Mouse (Mus musculus) hindbrain, embryonic 13.5 days (tissue): ENCODE results near the gene Slc25a38. TPM values are rescaled to one million over a fixed set of nuclear protein-coding genes. Genes with fewer than 3 reads are reported as not detected.

Experiments used
- ATAC-seq: fragments of 200-750 bp; cut with Nextera tagmentation; 2 replicates; pipeline ENCODE4 v1.8.0; 2017; ENCODE audit warnings: moderate TSS enrichment; ENCODE audit not compliant: low FRiP score
- H3K27ac ChIP-seq: fragments of 300-500 bp; sonication (generic); 2 replicates; pipeline ENCODE4 v1.5.1; 2015; ENCODE audit warnings: inconsistent platforms, mild to moderate bottlenecking, moderate library complexity
- H3K27me3 ChIP-seq: fragments of 300-500 bp; sonication (generic); 2 replicates; pipeline ENCODE4 v1.6.1; 2015; ENCODE audit warnings: mild to moderate bottlenecking, inconsistent platforms
- H3K36me3 ChIP-seq: fragments of 300-500 bp; sonication (generic); 2 replicates; pipeline ENCODE4 v1.6.1; 2015; ENCODE audit warnings: mild to moderate bottlenecking, inconsistent platforms
- H3K4me1 ChIP-seq: fragments of 300-500 bp; sonication (generic); replicated peaks from 2 replicates; pipeline ENCODE4 v1.6.1; 2015; ENCODE audit warnings: inconsistent platforms
- H3K4me2 ChIP-seq: fragments of 300-500 bp; sonication (generic); 2 replicates; pipeline ENCODE4 v1.6.1; 2015; ENCODE audit warnings: inconsistent platforms, mild to moderate bottlenecking, moderate library complexity
- H3K4me3 ChIP-seq: fragments of 300-500 bp; sonication (generic); 2 replicates; pipeline ENCODE4 v1.5.1; 2015; ENCODE audit warnings: mild to moderate bottlenecking, inconsistent platforms
- H3K9ac ChIP-seq: fragments of 300-500 bp; sonication (generic); 2 replicates; pipeline ENCODE4 v1.6.1; 2015; ENCODE audit warnings: mild to moderate bottlenecking, inconsistent platforms
- H3K9me3 ChIP-seq: fragments of 300-500 bp; sonication (generic); 2 replicates; pipeline ENCODE4 v1.6.1; 2016; ENCODE audit warnings: inconsistent platforms
- WGBS: fragments of 180-500 bp; shearing (Covaris S2); methylation state at CpG from one replicate; pipeline ENCODE4 v1.1.7; 2015; 5-methylcytosine and 5-hydroxymethylcytosine counted together
- polyA plus RNA-seq: library from polyadenylated mRNA; unstranded; fragments of >200 nt; fragmentation: Nextera tagmentation; extraction: Ambion mirVana; gene quantifications from 2 replicates; pipeline ENCODE4 v1.2.1, GENCODE M21; 2015

The Slc25a38 gene
- 35.5 and 42.2 TPM in 2 replicates for polyA plus RNA-seq

GRCm38 (mm10) chr9:120110211-120111018 lies at the start of gene Slc25a38:
Gene Slc25a38 (plus strand): TSS chr9:120110374.
- no peaks in the 10 kb centered on the region for H3K9me3 ChIP-seq
- H3K4me3 ChIP-seq: peak within 1 kb of the TSS; percentile 81
- ATAC-seq: peak; percentile 98
- peak within 1 kb of the TSS; percentile 97 for H3K27ac ChIP-seq
- no peaks in the 10 kb centered on the region for H3K27me3 ChIP-seq
- no peaks in the 10 kb centered on the region for H3K36me3 ChIP-seq
- 1% methylated on average over 62 of the region's 62 CpGs for WGBS
- peaks cover 9% of the 10 kb centered on the region for H3K4me1 ChIP-seq
- H3K4me2 ChIP-seq: peak within 1 kb of the TSS; percentile 68
- H3K9ac ChIP-seq: peak within 1 kb of the TSS; percentile 88

GRCm38 (mm10) chr9:120064317-120064716 lies 45.9 kb upstream of the Slc25a38 start:
- no peaks in the 10 kb centered on the region for H3K9me3 ChIP-seq
- H3K27me3 ChIP-seq: no peaks in the 10 kb centered on the region
- H3K4me2 ChIP-seq: no peak overlapping the region
- no peak for ATAC-seq
- H3K9ac ChIP-seq: no peak overlapping the region
- H3K27ac ChIP-seq: no peak overlapping the region
- H3K36me3 ChIP-seq: no peaks in the 10 kb centered on the region
- H3K4me1 ChIP-seq: no peaks in the 10 kb centered on the region
- no peak overlapping the region for H3K4me3 ChIP-seq
- WGBS: 83% methylated on average over 4 of the region's 4 CpGs

DNA sequence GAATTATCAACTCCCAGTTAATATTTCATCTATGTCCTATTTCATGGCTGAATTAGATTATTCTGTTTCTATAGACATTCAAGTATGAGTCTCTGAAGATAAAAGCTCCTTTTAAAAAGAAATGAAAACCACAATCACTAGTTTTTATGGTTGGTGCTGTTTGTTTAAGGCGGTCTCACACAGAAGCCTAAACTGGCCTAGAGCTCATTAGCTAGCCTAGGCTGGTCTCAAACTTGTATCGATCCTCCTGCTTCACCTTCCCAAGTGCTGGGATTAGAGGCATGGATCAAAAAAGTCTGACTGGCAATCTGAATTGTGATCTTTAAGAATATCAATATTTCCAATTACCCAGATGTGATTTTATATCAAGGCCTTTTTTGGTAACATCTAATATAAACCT lies 42.6 kb upstream of the Slc25a38 start:
- WGBS: 90% methylated on average over 2 of the region's 2 CpGs
- H3K9ac ChIP-seq: no peak overlapping the region
- no peaks in the 10 kb centered on the region for H3K9me3 ChIP-seq
- no peak overlapping the region for H3K4me3 ChIP-seq
- no peak overlapping the region for H3K4me2 ChIP-seq
- H3K27ac ChIP-seq: no peak overlapping the region
- no peaks in the 10 kb centered on the region; the same call in 1 of the 2 replicates for H3K27me3 ChIP-seq
- H3K4me1 ChIP-seq: no peaks in the 10 kb centered on the region
- ATAC-seq: no peak
- no peaks in the 10 kb centered on the region for H3K36me3 ChIP-seq

GRCm38 (mm10) chr9:120068047-120068446 lies 42.1 kb upstream of the Slc25a38 start:
- 70% methylated on average over 10 of the region's 10 CpGs for WGBS
- H3K4me3 ChIP-seq: no peak overlapping the region
- H3K27me3 ChIP-seq: no peaks in the 10 kb centered on the region; the same call in 1 of the 2 replicates
- no peaks in the 10 kb centered on the region for H3K9me3 ChIP-seq
- no peak overlapping the region for H3K27ac ChIP-seq
- no peak overlapping the region for H3K4me2 ChIP-seq
- no peak overlapping the region for H3K9ac ChIP-seq
- no peaks in the 10 kb centered on the region for H3K36me3 ChIP-seq
- no peak for ATAC-seq
- no peaks in the 10 kb centered on the region for H3K4me1 ChIP-seq

DNA sequence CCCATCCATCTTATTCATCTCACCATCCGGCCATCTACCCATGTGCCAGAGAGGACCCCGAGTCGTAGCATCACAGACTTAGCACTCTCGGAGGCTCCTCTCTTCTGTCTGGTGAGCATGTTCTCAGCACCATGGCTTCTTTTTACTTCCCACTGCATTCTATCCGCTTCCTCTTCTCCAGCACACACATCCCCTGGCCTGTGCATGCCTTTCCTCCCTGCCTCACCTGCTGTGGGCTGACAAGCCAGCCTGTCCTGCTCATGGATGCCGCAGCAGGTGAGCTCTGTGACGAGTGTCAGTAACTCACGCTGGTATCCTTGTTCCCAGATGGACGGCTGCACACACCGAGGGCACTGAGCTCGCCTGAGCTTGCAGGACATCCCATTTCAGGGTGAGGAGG lies 40.4 kb upstream of the Slc25a38 start, which contains the start of gene Cx3cr1:
Cx3cr1 (minus strand) TSS at position 101 of the 400 bp plus-strand sequence.
- ATAC-seq: no peak
- Histone ChIP-seq H3K36me3 (no peaks in the 10 kb centered on the region), H3K4me1 (no peaks in the 10 kb centered on the region), H3K27ac (no peak within 1 kb of the TSS), H3K9ac (no peak within 1 kb of the TSS), H3K9me3 (no peaks in the 10 kb centered on the region), H3K4me2 (no peak within 1 kb of the TSS), H3K27me3 (no peaks in the 10 kb centered on the region; the same call in 1 of the 2 replicates), H3K4me3 (no peak within 1 kb of the TSS)
- 86% methylated on average over 11 of the region's 11 CpGs for WGBS

DNA sequence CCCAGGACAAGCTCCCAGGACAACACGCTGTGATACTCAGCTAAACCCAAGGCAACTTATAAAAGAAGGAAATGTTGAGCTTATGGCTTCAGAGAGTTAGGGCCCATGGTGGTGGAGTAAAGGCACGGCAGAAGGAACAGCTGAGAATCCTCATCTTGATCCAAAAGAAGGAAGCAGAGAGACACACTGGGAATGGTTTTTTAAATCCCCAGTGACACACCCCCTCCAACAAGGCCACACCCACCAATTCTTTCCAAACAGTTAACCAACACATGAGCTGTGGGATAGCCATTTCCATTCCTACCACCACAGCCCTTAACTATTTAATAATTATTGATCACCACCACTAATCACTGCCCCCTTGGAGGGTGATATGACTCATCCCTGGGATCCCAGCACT lies 38.9 kb upstream of the Slc25a38 start:
- WGBS: 88% methylated on average over 2 of the region's 2 CpGs

GRCm38 (mm10) chr9:120073169-120073568 lies 37.0 kb upstream of the Slc25a38 start:
- no peaks in the 10 kb centered on the region for H3K9me3 ChIP-seq
- H3K4me1 ChIP-seq: no peaks in the 10 kb centered on the region
- no peaks in the 10 kb centered on the region; the same call in 1 of the 2 replicates for H3K27me3 ChIP-seq
- H3K4me3 ChIP-seq: no peak overlapping the region
- H3K27ac ChIP-seq: no peak overlapping the region
- no peak overlapping the region for H3K9ac ChIP-seq
- no peak for ATAC-seq
- 34% methylated on average over 3 of the region's 3 CpGs for WGBS
- H3K36me3 ChIP-seq: no peaks in the 10 kb centered on the region
- no peak overlapping the region for H3K4me2 ChIP-seq

More for the DNA sequence above, 38.9 kb upstream of the Slc25a38 start:
- H3K4me3 ChIP-seq: no peak overlapping the region
- no peak overlapping the region for H3K9ac ChIP-seq
- no peak overlapping the region for H3K27ac ChIP-seq
- no peak for ATAC-seq
- H3K9me3 ChIP-seq: no peaks in the 10 kb centered on the region
- no peaks in the 10 kb centered on the region; the same call in 1 of the 2 replicates for H3K27me3 ChIP-seq
- no peak overlapping the region for H3K4me2 ChIP-seq
- no peaks in the 10 kb centered on the region for H3K36me3 ChIP-seq
- H3K4me1 ChIP-seq: no peaks in the 10 kb centered on the region

- WGBS: 90% methylated on average over 7 of the region's 7 CpGs
- no peaks in the 10 kb centered on the region; the same call in 1 of the 2 replicates for H3K27me3 ChIP-seq
- ATAC-seq: no peak
- no peak overlapping the region for H3K9ac ChIP-seq
- no peak overlapping the region for H3K4me2 ChIP-seq
- H3K4me1 ChIP-seq: no peaks in the 10 kb centered on the region
- no peaks in the 10 kb centered on the region for H3K36me3 ChIP-seq
- H3K27ac ChIP-seq: no peak overlapping the region
- H3K4me3 ChIP-seq: no peak overlapping the region
- H3K9me3 ChIP-seq: no peaks in the 10 kb centered on the region
These were observed 35.7 kb upstream of the Slc25a38 start for GRCm38 (mm10) chr9:120074516-120074915.

- Histone ChIP-seq H3K27ac (no peak overlapping the region), H3K4me1 (no peaks in the 10 kb centered on the region), H3K4me2 (no peak overlapping the region), H3K27me3 (no peaks in the 10 kb centered on the region), H3K4me3 (no peak overlapping the region), H3K36me3 (no peaks in the 10 kb centered on the region), H3K9me3 (no peaks in the 10 kb centered on the region), H3K9ac (no peak overlapping the region)
- 77% methylated on average over 3 of the region's 3 CpGs for WGBS
- no peak for ATAC-seq
These were observed 31.9 kb upstream of the Slc25a38 start for GRCm38 (mm10) chr9:120078241-120078640.

DNA sequence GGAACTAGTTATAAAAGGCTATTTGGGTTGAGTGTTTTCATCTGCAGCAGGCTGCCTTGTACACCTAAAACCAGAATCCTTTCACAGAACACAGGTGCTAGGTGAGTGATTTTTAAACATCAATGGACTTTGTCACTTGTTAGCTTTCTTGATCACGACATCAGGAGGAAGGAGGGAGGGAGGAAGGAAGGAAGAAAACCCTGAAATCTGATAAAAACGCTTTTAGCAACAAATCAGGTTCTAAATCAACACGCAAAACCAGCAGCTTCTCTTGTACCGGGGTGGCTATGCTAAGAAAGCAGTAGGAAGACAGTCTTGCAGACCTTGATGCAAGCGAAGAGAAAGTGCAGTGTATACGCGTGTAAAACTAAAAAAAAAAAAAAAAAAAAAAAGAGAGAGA lies 30.3 kb upstream of the Slc25a38 start:
- Histone ChIP-seq H3K4me3 (no peak overlapping the region), H3K4me2 (no peak overlapping the region), H3K4me1 (no peaks in the 10 kb centered on the region), H3K9me3 (no peaks in the 10 kb centered on the region), H3K27ac (no peak overlapping the region), H3K36me3 (no peaks in the 10 kb centered on the region), H3K9ac (no peak overlapping the region), H3K27me3 (no peaks in the 10 kb centered on the region)
- ATAC-seq: no peak
- 86% methylated on average over 7 of the region's 7 CpGs for WGBS

DNA sequence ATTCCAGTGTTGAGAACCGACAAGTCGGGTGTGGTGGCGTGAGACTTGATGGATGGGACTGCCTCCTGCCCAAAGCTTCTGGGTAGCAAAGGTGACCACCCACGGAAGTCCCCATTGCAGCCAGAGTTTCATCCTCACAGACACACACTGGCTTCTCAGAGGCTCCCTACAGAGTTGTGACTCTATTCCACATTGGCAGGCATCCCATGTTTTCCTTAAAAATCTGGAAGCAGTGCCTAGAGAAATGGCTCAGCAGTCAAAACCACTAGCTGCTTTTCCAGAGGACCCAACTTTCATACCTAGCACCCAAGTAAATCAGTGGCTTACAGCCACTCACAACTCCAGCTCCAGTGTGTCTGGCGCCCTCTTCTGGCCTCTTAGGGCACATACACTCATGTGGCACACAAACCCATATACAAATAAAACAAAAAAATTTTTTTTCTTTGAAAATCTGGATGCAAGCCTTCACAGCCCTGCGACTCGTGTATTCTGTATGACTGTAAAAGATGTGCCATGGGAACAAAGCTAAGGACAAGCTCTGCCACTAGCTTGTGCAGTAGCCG lies 29.5 kb upstream of the Slc25a38 start:
- Histone ChIP-seq H3K27me3 (no peaks in the 10 kb centered on the region), H3K9me3 (no peaks in the 10 kb centered on the region), H3K4me3 (no peak overlapping the region), H3K27ac (no peak overlapping the region), H3K9ac (no peak overlapping the region), H3K36me3 (no peaks in the 10 kb centered on the region), H3K4me2 (no peak overlapping the region), H3K4me1 (no peaks in the 10 kb centered on the region)
- ATAC-seq: no peak
- 83% methylated on average over 8 of the region's 8 CpGs for WGBS

DNA sequence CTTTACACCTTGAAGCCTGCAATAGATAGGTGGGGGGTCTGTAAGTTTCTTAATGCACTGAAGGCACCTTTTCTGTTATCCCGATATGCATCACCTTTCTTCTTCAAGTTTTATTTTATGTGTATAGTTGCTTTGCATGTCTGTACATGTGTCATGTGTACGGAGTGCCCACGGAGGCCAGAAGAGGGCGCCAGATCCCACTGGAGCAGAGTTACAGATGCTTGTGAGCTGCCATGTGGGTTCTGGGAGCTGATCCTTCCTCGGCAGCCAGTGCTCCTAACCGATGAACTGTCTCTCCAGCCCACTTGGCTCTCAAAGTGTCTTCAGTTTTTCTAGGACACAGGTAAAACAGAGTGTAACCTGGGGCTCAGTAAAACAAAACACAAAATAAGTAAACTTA lies 28.9 kb upstream of the Slc25a38 start:
- no peak for ATAC-seq
- no peak overlapping the region for H3K4me3 ChIP-seq

More for the DNA sequence above, 28.9 kb upstream of the Slc25a38 start:
- Histone ChIP-seq H3K36me3 (no peaks in the 10 kb centered on the region), H3K27me3 (no peaks in the 10 kb centered on the region), H3K4me1 (no peaks in the 10 kb centered on the region), H3K9ac (no peak overlapping the region), H3K27ac (no peak overlapping the region), H3K4me2 (no peak overlapping the region), H3K9me3 (no peaks in the 10 kb centered on the region)
- WGBS: 69% methylated on average over 6 of the region's 6 CpGs
